Mouse (Mus musculus) thymus, postnatal 25 days (tissue): ENCODE measurements around the gene Xxylt1.
A peak's percentile ranks its signal among the peaks of the same experiment; 100 is the strongest.

Source experiments
- DNase-seq: peaks from one replicate; pipeline ENCODE4 v3.0.0; 2022

Xxylt1 gene

GRCm38 (mm10) chr16:30984101-30984500, 97.1 kb downstream of the Xxylt1 start:
- DNase-seq, result no peak

- no peak for DNase-seq
Measured at GRCm38 (mm10) chr16:30983699-30984098, 97.5 kb downstream of the Xxylt1 start.

DNA sequence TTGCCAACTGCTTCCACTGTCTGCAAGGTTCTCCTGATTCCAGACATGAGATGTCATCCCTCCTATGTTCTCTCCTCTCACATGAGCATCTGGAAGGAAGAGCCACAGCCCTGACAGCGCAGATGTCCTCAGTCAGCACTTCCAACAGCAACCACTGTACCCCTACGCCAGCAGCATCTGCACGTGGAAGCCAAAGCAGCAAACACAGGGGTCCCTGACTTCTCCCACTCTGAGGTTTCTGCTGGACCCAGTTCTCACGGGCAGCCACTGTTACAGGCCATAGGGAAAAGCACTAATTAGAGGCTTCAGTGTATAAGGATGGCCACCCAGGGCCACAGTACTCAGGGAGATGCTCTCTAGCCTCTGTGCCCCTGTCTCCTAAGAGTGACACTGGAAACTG, 98.0 kb downstream of the Xxylt1 start:
- DNase-seq, result no peak

DNA sequence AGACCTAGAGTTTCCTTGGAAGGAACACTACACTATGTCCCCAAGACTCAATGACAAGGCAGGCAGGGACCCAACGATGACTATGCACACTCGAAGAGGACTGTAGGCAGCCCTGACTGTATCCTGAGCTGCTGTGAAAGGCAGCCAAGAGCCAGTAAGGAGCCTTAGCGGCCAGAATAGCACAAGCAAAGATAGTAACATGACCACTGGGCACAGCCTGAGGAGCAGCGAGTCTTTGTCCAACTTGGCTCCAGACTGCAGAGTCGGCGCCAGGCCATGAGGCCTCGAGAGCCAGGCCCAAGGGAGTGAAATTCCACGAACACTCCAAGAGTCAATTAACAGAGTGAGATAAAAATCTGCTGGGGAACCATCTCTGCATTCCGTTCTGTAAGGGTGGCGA, 99.9 kb downstream of the Xxylt1 start:
- no peak for DNase-seq

- DNase-seq, result no peak
Measured at GRCm38 (mm10) chr16:30979905-30980304, 101.3 kb downstream of the Xxylt1 start.

DNA sequence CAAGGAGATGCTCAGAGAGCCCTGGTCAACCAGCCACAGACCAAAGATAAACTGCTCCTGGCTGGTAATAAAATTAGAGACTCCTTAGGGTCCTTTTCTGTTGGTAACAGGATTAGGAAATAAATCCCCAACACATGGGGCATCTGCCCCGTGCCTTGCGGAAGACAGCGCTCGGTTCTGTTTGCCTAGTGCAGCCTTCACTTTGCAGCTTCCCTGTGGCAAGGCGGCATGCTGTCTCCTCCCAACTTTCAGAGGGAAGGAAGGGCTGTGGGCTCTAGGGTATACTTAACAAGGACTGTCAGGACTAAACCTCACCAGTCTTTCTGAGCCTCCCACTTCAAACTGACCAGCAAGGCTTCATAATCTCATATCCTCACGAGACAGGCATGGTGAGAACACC, 103.5 kb downstream of the Xxylt1 start:
- DNase-seq, result no peak

GRCm38 (mm10) chr16:30977186-30977585, 104.0 kb downstream of the Xxylt1 start:
- DNase-seq, result peak; percentile 94

- DNase-seq, result no peak
Measured at GRCm38 (mm10) chr16:30974549-30974948, 106.7 kb downstream of the Xxylt1 start.

- DNase-seq, result no peak
Measured at GRCm38 (mm10) chr16:30973416-30973815, 107.8 kb downstream of the Xxylt1 start.

- peak; percentile 52 for DNase-seq
Measured at GRCm38 (mm10) chr16:30971950-30972541, 109.2 kb downstream of the Xxylt1 start.

DNA sequence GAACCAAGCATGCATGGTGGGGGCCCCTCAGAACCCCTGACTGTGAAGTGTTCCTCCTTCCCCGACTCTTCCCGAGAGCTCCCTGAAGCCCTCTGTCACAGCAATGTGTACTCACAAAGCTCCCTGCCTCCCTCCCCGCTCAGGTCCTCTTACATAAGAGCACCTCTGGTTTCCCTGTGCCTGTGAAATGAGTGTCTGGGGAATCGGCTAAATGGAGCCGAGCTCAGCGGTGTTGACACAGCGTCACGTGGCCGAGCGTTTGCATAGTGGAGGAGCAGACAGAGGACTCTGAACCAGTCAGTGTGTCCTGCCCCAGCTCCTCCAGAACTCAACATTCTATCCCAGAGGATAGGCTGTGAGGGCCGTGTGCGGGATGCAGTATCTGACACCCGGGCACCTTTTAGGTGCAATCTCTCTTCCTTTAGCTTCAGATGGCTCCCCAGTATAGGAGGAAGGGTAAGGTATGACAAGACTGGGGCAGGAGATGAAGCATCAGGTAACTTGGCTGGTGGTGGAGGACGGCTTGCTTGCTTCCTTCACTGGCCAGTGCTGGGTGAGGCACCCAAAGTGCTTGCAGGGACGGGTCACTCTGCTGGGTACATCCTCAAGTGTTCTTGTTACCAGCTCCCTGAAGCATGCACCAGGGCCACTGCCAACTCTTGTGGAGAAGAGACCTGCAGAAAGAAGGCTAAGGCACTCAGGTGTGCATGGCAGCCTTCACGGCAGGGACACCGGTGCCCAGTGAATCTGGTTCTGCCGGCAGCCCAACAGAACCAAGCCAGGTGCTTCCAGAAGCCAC, 111.8 kb downstream of the Xxylt1 start:
- DNase-seq, result no peak

DNA sequence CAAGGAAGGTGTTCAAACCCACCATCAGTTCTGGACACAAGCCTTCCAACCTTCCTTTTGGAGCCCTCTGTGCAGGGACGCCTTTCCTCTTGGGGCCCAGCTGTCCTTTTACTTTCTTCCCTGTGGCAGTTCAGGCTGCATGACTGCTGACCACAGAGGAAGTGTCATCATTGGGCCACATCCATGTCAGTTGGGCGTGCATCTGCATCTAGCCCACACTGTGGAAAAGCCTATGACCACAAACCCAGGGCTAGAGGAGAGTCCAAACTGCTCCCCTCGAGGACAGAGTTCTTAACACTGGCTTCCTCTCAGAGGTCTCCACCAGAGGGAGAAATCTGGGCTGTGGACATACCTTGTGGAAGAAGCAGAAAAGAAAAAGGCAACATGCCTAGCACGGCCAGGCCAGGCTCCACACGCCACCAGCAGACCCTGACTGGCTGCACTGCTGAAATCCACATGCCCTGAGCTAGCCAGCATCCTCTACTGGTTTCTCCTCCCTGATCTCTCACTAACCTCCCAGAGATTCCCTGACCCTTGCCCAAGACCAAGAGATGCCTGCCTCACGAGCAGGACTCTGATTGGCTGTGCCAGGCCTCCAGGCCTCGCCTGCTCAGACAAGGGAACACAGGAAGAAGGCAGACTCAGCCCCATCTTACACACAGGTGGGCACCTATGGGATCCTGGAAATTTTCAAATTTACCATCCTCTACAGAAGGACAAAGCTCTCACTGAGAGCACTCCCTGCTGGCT, 112.7 kb downstream of the Xxylt1 start:
- no peak for DNase-seq

DNA sequence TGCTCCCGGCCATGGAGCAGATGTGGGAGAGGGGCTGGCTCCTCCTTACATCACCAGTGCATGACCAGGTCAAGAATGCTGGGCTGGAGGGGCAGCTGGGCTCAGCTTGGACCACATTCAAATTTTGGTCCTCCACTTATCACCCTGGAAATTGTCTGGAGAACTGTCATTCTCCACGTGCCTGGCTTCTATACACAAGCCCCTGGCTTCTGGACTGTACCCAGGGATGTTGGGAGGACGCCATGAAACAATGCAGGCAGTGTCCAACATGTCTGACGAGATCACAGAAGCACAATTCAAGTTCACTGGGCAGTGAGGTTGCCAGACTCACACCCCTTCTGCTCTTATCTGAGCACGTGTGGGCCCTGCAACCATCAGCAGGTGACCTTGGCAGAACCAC, 114.5 kb downstream of the Xxylt1 start:
- DNase-seq, result no peak

DNA sequence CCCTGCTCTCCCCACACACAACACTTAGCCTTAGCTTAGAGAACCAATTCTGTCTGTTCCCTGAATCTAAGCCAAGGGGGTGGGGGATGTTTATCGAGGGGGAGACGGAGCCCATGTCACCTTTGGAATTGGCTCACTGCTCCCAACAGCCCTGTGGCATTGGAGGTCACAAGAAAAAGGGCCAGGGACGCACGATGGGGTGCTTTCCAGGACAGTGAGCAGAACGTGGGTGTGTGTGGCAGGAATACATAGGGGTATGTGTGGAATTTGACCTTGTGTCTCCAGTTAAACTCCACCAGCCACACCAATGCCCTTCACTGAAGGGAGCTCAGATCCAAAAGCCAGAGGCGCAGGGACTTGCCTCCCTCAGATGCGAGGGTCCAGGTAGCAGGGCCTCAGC, 116.3 kb downstream of the Xxylt1 start:
- DNase-seq, result no peak

GRCm38 (mm10) chr16:30964411-30964810, 116.8 kb downstream of the Xxylt1 start:
- DNase-seq, result no peak

GRCm38 (mm10) chr16:30962515-30962914, 118.7 kb downstream of the Xxylt1 start:
- DNase-seq, result peak; percentile 32

GRCm38 (mm10) chr16:30961176-30961575, 120.1 kb downstream of the Xxylt1 start:
- no peak for DNase-seq

DNA sequence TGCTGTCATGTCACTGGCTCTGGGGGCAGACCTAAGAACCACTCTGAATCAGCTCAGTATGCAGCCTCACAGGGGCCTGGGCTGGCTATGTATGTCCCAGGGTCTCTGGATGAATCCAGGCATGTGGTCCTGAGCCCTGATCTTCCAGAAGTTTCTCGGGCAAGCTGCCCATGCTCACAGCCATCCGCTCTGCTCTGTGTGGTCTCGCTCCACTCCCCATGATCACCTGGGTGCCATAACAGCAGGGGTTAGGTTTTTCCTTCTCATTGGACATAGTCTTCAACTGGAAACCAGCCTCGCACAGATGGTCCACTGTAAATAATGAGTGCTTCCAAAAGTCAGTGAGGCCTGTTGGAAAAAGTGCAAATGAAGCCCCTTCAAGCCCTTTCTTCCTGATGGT, 121.0 kb downstream of the Xxylt1 start:
- no peak for DNase-seq

- DNase-seq, result no peak
Measured at GRCm38 (mm10) chr16:30959692-30960091, 121.5 kb downstream of the Xxylt1 start.

DNA sequence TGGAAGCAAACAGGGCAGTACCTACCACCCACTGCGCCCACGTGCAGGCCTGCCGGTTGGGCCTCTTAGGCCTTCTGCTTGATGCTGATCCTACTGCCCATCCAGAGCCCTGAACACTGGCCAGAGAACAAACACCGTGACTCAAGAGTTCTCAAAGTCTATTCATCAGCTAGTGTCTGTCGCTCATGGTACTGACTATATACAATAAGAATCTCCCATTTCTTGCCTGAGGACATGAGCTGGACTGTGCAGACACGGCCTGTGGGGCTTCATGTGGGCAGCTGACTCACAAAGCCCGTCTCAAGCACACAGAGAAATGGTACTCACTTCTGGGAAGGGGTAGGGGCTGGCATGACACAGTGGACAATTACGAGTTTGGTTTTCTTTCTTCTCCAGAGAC, 125.1 kb downstream of the Xxylt1 start:
- no peak for DNase-seq

- no peak for DNase-seq
Measured at GRCm38 (mm10) chr16:30948636-30949035, 132.6 kb downstream of the Xxylt1 start.

DNA sequence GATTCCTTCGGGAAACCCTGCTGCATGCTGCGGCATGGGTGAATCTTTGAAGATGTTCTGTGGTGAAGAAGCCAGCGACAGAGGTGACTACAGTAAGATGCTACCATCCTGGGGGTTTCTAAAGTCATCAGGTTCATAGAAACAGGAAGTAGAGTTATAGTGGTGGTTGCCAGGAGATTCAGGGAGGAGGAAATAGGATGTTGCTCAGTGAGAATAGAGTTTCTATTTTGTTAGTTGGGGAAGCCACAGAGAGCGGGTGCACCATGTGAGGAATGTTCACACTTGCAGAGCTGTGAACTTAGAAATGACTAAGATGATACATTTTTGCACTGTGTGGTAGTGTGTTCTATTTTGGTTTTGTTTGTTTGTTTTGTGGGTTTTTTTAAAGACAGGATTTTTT, 133.0 kb downstream of the Xxylt1 start:
- no peak for DNase-seq

GRCm38 (mm10) chr16:30944886-30945285, 136.3 kb downstream of the Xxylt1 start:
- DNase-seq, result no peak

- DNase-seq, result no peak
Measured at GRCm38 (mm10) chr16:30943919-30944318, 137.3 kb downstream of the Xxylt1 start.
